Mouse (Mus musculus): Measurements from ENCODE around the gene Gm13306. TPM values are rescaled to one million over a fixed set of nuclear protein-coding genes. Genes with fewer than 3 reads are reported as not detected.

Gm13306 gene
- not detected for polyA plus RNA-seq (2014; fragmentation: Illumina TruSeq; extraction: RNeasy Lipid Tissue Mini Kit (QIAGEN cat#74804); ENCODE audit: low replicate concordance)

GRCm38 (mm10) chr4:42153136-42153535, at the start of gene Gm13306:
Gene Gm13306 (plus strand): TSS chr4:42153436.

DNA sequence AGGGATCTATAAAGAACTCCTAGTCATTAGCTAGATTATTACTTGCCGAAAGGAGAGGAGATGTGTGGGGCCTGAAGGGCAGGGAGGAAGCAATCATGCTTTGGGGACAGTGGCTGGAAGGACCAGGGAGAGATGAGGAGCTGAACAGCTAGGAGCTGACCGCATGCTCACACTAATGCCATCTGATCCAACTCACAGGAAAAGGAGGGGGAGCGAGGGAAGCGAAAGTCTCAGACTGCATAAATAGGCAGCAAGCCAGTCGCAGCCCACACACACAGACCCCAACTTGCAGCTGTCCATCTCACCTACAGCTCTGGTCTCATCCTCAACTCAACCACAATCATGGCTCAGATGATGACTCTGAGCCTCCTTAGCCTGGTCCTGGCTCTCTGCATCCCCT, 38.7 kb upstream of the Gm13306 start, which contains the start of gene Gm13304:
Gm13304 (plus strand) TSS at position 301 of the 400 bp plus-strand sequence.

DNA sequence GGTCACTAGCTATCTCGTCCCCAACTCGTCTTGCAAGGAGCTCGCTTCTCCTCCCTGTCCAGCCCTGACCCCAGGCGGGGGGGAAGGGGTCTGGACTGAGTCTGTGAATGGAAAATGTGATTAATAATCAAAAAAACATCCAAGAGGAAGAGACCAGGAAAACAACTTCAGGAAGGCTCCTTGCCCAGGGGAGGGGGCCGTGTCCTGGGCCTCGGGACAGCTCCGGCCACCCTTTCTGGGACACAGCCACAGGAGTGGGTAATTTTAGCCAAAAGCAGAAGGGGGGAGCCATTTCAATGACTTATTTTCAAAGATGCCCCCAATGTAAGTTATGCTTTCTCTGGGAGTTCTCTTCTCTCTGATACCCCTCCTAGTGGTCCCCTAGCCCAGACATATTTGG, 15.3 kb downstream of the Gm13306 start, which contains the start of gene Gm13305:
Gm13305 (minus strand) TSS at position 101 of the 400 bp plus-strand sequence.

Other genes starting within 250 kb of the Gm13306 start
- gene Gm21541, start 249.8 kb upstream of the Gm13306 start, polyA plus RNA-seq (2014; fragmentation: Illumina TruSeq; extraction: RNeasy Lipid Tissue Mini Kit (QIAGEN cat#74804); ENCODE audit: low replicate concordance): not detected
- gene Gm20878, start 211.9 kb upstream of the Gm13306 start, polyA plus RNA-seq (2014; fragmentation: Illumina TruSeq; extraction: RNeasy Lipid Tissue Mini Kit (QIAGEN cat#74804); ENCODE audit: low replicate concordance): 0.71 TPM
- gene Fam205a4, start 187.4 kb upstream of the Gm13306 start, polyA plus RNA-seq (2014; fragmentation: Illumina TruSeq; extraction: RNeasy Lipid Tissue Mini Kit (QIAGEN cat#74804); ENCODE audit: low replicate concordance): 0.11 TPM
- not detected for gene Gm21093, start 118.7 kb upstream of the Gm13306 start, polyA plus RNA-seq (2014; fragmentation: Illumina TruSeq; extraction: RNeasy Lipid Tissue Mini Kit (QIAGEN cat#74804); ENCODE audit: low replicate concordance)
- not detected for gene Gm3893, start 62.2 kb upstream of the Gm13306 start, polyA plus RNA-seq (2014; fragmentation: Illumina TruSeq; extraction: RNeasy Lipid Tissue Mini Kit (QIAGEN cat#74804); ENCODE audit: low replicate concordance)
- gene Gm13304, start 38.6 kb upstream of the Gm13306 start, polyA plus RNA-seq (2014; fragmentation: Illumina TruSeq; extraction: RNeasy Lipid Tissue Mini Kit (QIAGEN cat#74804); ENCODE audit: low replicate concordance): not detected
- gene Gm13305, start 15.2 kb downstream of the Gm13306 start, polyA plus RNA-seq (2014; fragmentation: Illumina TruSeq; extraction: RNeasy Lipid Tissue Mini Kit (QIAGEN cat#74804); ENCODE audit: low replicate concordance): not detected
- 0.19 TPM for gene Gm10600, start 87.2 kb downstream of the Gm13306 start, polyA plus RNA-seq (2014; fragmentation: Illumina TruSeq; extraction: RNeasy Lipid Tissue Mini Kit (QIAGEN cat#74804); ENCODE audit: low replicate concordance)
- not detected for gene Ccl21b, start 102.3 kb downstream of the Gm13306 start, polyA plus RNA-seq (2014; fragmentation: Illumina TruSeq; extraction: RNeasy Lipid Tissue Mini Kit (QIAGEN cat#74804); ENCODE audit: low replicate concordance)
- not detected for gene Gm21953, start 140.8 kb downstream of the Gm13306 start, polyA plus RNA-seq (2014; fragmentation: Illumina TruSeq; extraction: RNeasy Lipid Tissue Mini Kit (QIAGEN cat#74804); ENCODE audit: low replicate concordance)
- not detected for gene Fam205a3, start 164.9 kb downstream of the Gm13306 start, polyA plus RNA-seq (2014; fragmentation: Illumina TruSeq; extraction: RNeasy Lipid Tissue Mini Kit (QIAGEN cat#74804); ENCODE audit: low replicate concordance)